In genomic region chr16:55835798-55836197, GRCm38 (mm10) we compare ENCODE assay signal across 13 mouse cellular contexts.
"Had no signal": no experiment of that assay in that cellular context is flagged by ENCODE, and none has a peak within 500 bp of the region (broad histone marks: within the 10 kb centered on the region; RNA-seq: fewer than 3 reads in every experiment).

No protein-coding gene starts in this region.

- H3K27ac ChIP-seq: limb, embryonic 13.5 days; liver, embryonic 14.5 days; midbrain, embryonic 13.5 days; neural tube, embryonic 15.5 days had no signal

- ATAC-seq: midbrain, embryonic 13.5 days had no signal

- H3K4me3 ChIP-seq: limb, embryonic 13.5 days; midbrain, embryonic 13.5 days; myocyte; neural tube, embryonic 15.5 days had no signal

- DNase-seq: kidney, postnatal 10 days; left cerebral cortex, postnatal 4 days; lung, adult 2 months; lung, postnatal 10 days; lung, postnatal 4 days; right cerebral cortex, adult 18-20 months; right cerebral cortex, postnatal 25 days; thymus, postnatal 4 days had no signal
